Mouse (Mus musculus): ENCODE data around the gene Rcan1.

DNA sequence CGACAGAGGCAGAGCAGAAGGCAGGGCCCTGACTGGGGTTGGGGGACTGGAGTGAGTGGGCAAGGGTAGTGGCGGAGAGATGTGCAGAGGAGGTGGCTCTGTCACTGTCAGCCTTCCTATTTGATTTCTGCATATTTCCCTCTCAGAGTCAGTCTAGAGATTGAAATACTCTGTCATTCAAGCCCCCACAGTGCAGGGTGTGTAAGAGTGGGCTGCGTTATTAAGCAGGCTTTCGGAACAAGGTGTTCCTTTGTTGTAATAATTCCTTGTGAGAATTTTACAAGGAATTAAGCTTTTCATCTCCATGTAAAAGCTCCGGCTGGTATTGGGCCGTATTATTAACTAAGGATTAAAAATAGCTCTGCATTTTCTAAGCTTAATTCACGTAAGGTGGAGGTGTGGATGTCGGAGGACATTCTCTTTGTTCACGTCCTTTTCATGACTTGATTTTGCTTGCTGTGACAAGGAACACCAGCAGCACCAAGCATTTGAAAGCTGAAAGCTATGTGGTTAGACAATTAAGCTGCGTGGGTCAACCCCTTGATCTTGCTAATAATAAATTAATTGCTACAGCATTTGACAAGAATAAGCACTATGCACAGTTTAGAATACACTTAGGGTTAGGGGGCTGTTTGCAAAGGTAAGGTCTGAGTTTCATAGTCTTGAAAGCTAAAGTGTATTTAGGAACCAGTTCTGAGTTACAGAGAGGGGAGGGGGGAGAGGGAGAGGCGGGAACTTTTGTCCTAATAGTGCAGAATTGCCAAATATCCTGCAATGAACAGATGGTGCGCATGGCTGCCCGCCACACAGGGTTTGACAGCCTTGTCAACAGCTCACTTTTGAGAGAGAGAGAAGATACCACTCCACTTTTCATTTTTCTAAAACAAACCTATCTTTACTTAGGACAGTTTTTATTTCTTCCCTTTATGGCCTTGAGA is 40.4 kb upstream of the Rcan1 start:
- TF ChIP-seq CTCF (IDR thresholded peaks at IDR 0.05; ENCODE audit: borderline replicate concordance, insufficient read depth, low read length) (no peak), POLR2A (IDR thresholded peaks at IDR 0.05; ENCODE audit: low read depth, low read length) (no peak)
